Comparison of ENCODE assay signal across 14 mouse cellular contexts in genomic region chr4:123625332-123626072, GRCm38 (mm10). TPM values are rescaled to one million over a fixed set of nuclear protein-coding genes. Genes with fewer than 3 reads are reported as not detected.
A peak's percentile ranks its signal among the peaks of the same experiment; 100 is the strongest.
DNase-seq lines count a peak whose midpoint lies in the region; ATAC-seq and TF ChIP-seq lines count a peak whose summit lies in the region.
"Had no signal": no experiment of that assay in that cellular context is flagged by ENCODE, and none has a peak within 500 bp of the region (broad histone marks: within the 10 kb centered on the region; RNA-seq: fewer than 3 reads in every experiment).

No protein-coding gene starts in this region.

- H3K9me3 ChIP-seq in hindbrain, embryonic 15.5 days = no peaks in the 10 kb centered on the region
- H3K9me3 ChIP-seq in hindbrain, embryonic 14.5 days (ENCODE audit: control insufficient read depth, low read length) = no peaks in the 10 kb centered on the region
- no peaks in the 10 kb centered on the region for H3K9me3 ChIP-seq in neural tube, embryonic 13.5 days
- no peaks in the 10 kb centered on the region for H3K9me3 ChIP-seq in neural tube, embryonic 15.5 days (replicated peaks)
- H3K9me3 ChIP-seq in stomach, postnatal 0 days (ENCODE audit: control insufficient read depth, low read length) = no peaks in the 10 kb centered on the region
- H3K9me3 ChIP-seq: G1E; limb, embryonic 12.5 days had no signal

- H3K27ac ChIP-seq in hindbrain, embryonic 15.5 days (replicated peaks) = 0 out of 2 replicates have a peak overlapping the region, but pooled peaks have one; percentile 51
- no peak overlapping the region for H3K27ac ChIP-seq in hindbrain, embryonic 14.5 days
- 0 out of 2 replicates have a peak overlapping the region, but pooled peaks have one; percentile 2 for H3K27ac ChIP-seq in neural tube, embryonic 13.5 days (replicated peaks)
- H3K27ac ChIP-seq in neural tube, embryonic 15.5 days (replicated peaks) = no peak overlapping the region
- peak overlapping the region; percentile 53; the same call in 1 of the 2 replicates for H3K27ac ChIP-seq in stomach, postnatal 0 days (replicated peaks)

- ATAC-seq in hindbrain, embryonic 15.5 days (ENCODE audit: low FRiP score, low read depth) = no peak
- ATAC-seq in hindbrain, embryonic 14.5 days (ENCODE audit: low FRiP score) = no peak
- ATAC-seq in neural tube, embryonic 13.5 days (ENCODE audit: low read depth) = no peak
- no peak for ATAC-seq in neural tube, embryonic 15.5 days (ENCODE audit: low FRiP score)
- peak; percentile 76 for ATAC-seq in erythroblast, adult 5-6 weeks (replicated peaks; ENCODE audit: low FRiP score, poor library complexity, severe bottlenecking)
- ATAC-seq in stomach, postnatal 0 days (ENCODE audit: low FRiP score, low TSS enrichment) = no peak

- no peak overlapping the region for H3K4me2 ChIP-seq in hindbrain, embryonic 15.5 days
- no peak overlapping the region for H3K4me2 ChIP-seq in hindbrain, embryonic 14.5 days (replicated peaks)
- H3K4me2 ChIP-seq in neural tube, embryonic 13.5 days = no peak overlapping the region
- no peak overlapping the region for H3K4me2 ChIP-seq in neural tube, embryonic 15.5 days
- no peak overlapping the region for H3K4me2 ChIP-seq in stomach, postnatal 0 days (replicated peaks; ENCODE audit: low read depth)
- H3K4me2 ChIP-seq: limb, embryonic 12.5 days had no signal

- no peak overlapping the region for H3K9ac ChIP-seq in hindbrain, embryonic 15.5 days
- no peak overlapping the region for H3K9ac ChIP-seq in hindbrain, embryonic 14.5 days
- no peak overlapping the region for H3K9ac ChIP-seq in neural tube, embryonic 13.5 days
- no peak overlapping the region for H3K9ac ChIP-seq in neural tube, embryonic 15.5 days (replicated peaks)
- no peak overlapping the region for H3K9ac ChIP-seq in stomach, postnatal 0 days (ENCODE audit: low read length)
- H3K9ac ChIP-seq: limb, embryonic 12.5 days had no signal

- TF ChIP-seq CTCF in stomach, postnatal 0 days (IDR thresholded peaks at IDR 0.05; ENCODE audit: low read depth) = no peak

- H3K36me3 ChIP-seq in hindbrain, embryonic 15.5 days = no peaks in the 10 kb centered on the region
- H3K36me3 ChIP-seq in hindbrain, embryonic 14.5 days (replicated peaks; ENCODE audit: control insufficient read depth, insufficient read depth) = 0 out of 2 replicates have a peak, but pooled peaks cover 4% of the 10 kb centered on the region
- no peaks in the 10 kb centered on the region for H3K36me3 ChIP-seq in neural tube, embryonic 13.5 days
- H3K36me3 ChIP-seq in neural tube, embryonic 15.5 days = no peaks in the 10 kb centered on the region
- no peaks in the 10 kb centered on the region for H3K36me3 ChIP-seq in stomach, postnatal 0 days (ENCODE audit: control insufficient read depth, insufficient read depth, low read length)
- H3K36me3 ChIP-seq: G1E; limb, embryonic 12.5 days had no signal

- no peak for TF ChIP-seq EP300 in stomach, postnatal 0 days (optimal IDR thresholded peaks at IDR 0.05)

- H3K27me3 ChIP-seq in hindbrain, embryonic 15.5 days = no peaks in the 10 kb centered on the region
- H3K27me3 ChIP-seq in hindbrain, embryonic 14.5 days (ENCODE audit: control insufficient read depth, insufficient read depth, low read length) = no peaks in the 10 kb centered on the region
- H3K27me3 ChIP-seq in neural tube, embryonic 13.5 days = no peaks in the 10 kb centered on the region
- H3K27me3 ChIP-seq in neural tube, embryonic 15.5 days (replicated peaks) = no peaks in the 10 kb centered on the region
- H3K27me3 ChIP-seq in stomach, postnatal 0 days (ENCODE audit: control insufficient read depth, insufficient read depth, low read length) = no peaks in the 10 kb centered on the region
- H3K27me3 ChIP-seq: limb, embryonic 12.5 days had no signal

- H3K4me3 ChIP-seq in hindbrain, embryonic 15.5 days = no peak overlapping the region
- H3K4me3 ChIP-seq in hindbrain, embryonic 14.5 days (replicated peaks; ENCODE audit: low read length) = no peak overlapping the region
- H3K4me3 ChIP-seq in neural tube, embryonic 13.5 days = no peak overlapping the region
- no peak overlapping the region for H3K4me3 ChIP-seq in neural tube, embryonic 15.5 days (replicated peaks)
- no peak overlapping the region for H3K4me3 ChIP-seq in stomach, postnatal 0 days (ENCODE audit: low read depth, low read length)
- H3K4me3 ChIP-seq: erythroblast, embryonic 14.5 days; layer of hippocampus, adult 2 months; limb, embryonic 12.5 days had no signal

- 75% methylated on average over 6 of the region's 6 CpGs for WGBS in hindbrain, embryonic 15.5 days
- WGBS in hindbrain, embryonic 14.5 days = 79% methylated on average over 6 of the region's 6 CpGs
- 84% methylated on average over 6 of the region's 6 CpGs for WGBS in neural tube, embryonic 13.5 days
- WGBS in neural tube, embryonic 15.5 days = 79% methylated on average over 6 of the region's 6 CpGs
- 74% methylated on average over 6 of the region's 6 CpGs for WGBS in stomach, postnatal 0 days

- peaks cover 25% of the 10 kb centered on the region for H3K4me1 ChIP-seq in hindbrain, embryonic 15.5 days (replicated peaks)
- peaks cover 12% of the 10 kb centered on the region; the same call in 1 of the 2 replicates for H3K4me1 ChIP-seq in hindbrain, embryonic 14.5 days (replicated peaks; ENCODE audit: control insufficient read depth, insufficient read depth, low read length)
- H3K4me1 ChIP-seq in neural tube, embryonic 13.5 days (replicated peaks) = peaks cover 21% of the 10 kb centered on the region
- peaks cover 22% of the 10 kb centered on the region for H3K4me1 ChIP-seq in neural tube, embryonic 15.5 days
- peaks cover 10% of the 10 kb centered on the region; the same call in 1 of the 2 replicates for H3K4me1 ChIP-seq in stomach, postnatal 0 days (replicated peaks; ENCODE audit: control insufficient read depth, insufficient read depth)

- DNase-seq in hindbrain, embryonic 14.5 days (ENCODE audit: low spot score) = no peak
- DNase-seq in stomach, postnatal 0 days (ENCODE audit: low spot score) = no peak
- no peak for DNase-seq in spleen, postnatal 14 days (ENCODE audit: low spot score in 2 of 2)
- DNase-seq: cerebellum, postnatal 25 days; midbrain, embryonic 14.5 days; right cerebral cortex, postnatal 14 days had no signal

RNA-seq across cellular contexts. Expression of gene Macf1, which starts 58.7 kb away (rescaled TPM):
- polyA plus RNA-seq in hindbrain, embryonic 15.5 days (2015; fragmentation: Nextera tagmentation; extraction: Ambion mirVana) = 69.2 and 71.9 TPM in 2 replicates
- polyA plus RNA-seq in hindbrain, embryonic 14.5 days (2014; fragmentation: Nextera tagmentation; extraction: Ambion mirVana) = 111 and 120 TPM in 2 replicates
- polyA plus RNA-seq in neural tube, embryonic 13.5 days (2015; fragmentation: Nextera tagmentation; extraction: Ambion mirVana) = 57.7 and 59.3 TPM in 2 replicates
- 57.6 and 62.6 TPM in 2 replicates for polyA plus RNA-seq in neural tube, embryonic 15.5 days (2015; fragmentation: Nextera tagmentation; extraction: Ambion mirVana)
- 48.5 and 52.5 TPM in 2 replicates for total RNA-seq in erythroblast, adult 5-6 weeks (2015; ENCODE audit: low replicate concordance)
- 65.5 and 81.0 TPM in 2 replicates for total RNA-seq in erythroblast, adult 5-6 weeks (2017; ENCODE audit: low replicate concordance)
- polyA plus RNA-seq in stomach, postnatal 0 days (2015; fragmentation: Nextera tagmentation; extraction: Ambion mirVana) = 26.6 and 28.9 TPM in 2 replicates

Comparison
In these comparisons a context has a peak if more than half of its experiments do, and no peak if none do; other contexts are left out.
1. H3K27ac ChIP-seq: peak in hindbrain, embryonic 15.5 days (single experiment), neural tube, embryonic 13.5 days (single experiment) and stomach, postnatal 0 days (single experiment); none in hindbrain, embryonic 14.5 days (single experiment) and neural tube, embryonic 15.5 days (single experiment).